Mouse (Mus musculus): ENCODE data around the gene AC109138.7.
"Not testable (repeated sequence)": the region's sequence is repeated elsewhere in the genome, so short reads cannot be mapped to it uniquely, and the experiment has no call there.

Gene AC109138.7

GRCm38 (mm10) chr19:4218784-4219183 is 4.6 kb downstream of the AC109138.7 start:
- no peak for DNase-seq

GRCm38 (mm10) chr19:4219943-4220342 is 5.8 kb downstream of the AC109138.7 start:
- DNase-seq = no peak

GRCm38 (mm10) chr19:4220416-4220815 is 6.3 kb downstream of the AC109138.7 start:
- DNase-seq = no peak

DNA sequence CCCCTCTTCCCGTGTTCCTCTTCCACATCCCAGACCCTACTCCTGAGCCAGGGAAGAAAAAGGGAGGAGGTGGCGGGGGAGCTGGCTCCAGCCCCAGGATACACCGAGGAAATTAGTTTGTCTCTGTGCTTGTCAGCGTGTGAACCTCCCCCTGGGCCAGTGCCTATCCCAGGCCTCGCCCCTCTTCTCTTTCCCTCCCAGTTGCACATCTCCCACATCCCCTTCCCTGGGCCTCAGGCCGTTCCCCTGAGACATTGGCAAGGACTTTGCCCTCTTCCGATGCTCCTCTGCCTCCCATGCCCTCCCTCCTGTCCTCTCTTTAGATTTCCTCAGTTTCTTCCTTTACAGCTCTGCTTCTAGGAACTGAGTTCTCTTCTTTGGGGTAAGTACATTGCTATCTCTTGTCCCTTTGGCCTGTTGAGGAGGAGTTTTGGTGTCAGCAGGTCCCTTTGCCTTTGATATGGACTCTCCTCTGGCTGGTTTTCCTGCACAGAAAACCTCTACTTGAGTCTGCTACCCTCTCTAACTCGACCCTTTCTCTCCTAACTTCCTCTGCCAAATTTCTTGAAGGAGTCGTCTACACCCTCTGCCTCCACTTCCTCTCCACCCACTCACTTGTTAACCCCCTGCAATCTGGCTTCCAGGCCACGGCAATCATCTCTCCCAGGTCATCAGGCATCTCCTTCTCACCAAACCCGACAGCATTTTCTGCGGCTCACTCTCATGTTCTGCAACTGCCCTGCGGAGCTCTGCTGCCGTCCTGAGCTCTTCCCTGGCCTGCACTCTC is 7.0 kb downstream of the AC109138.7 start:
- DNase-seq = peak; percentile 65

DNA sequence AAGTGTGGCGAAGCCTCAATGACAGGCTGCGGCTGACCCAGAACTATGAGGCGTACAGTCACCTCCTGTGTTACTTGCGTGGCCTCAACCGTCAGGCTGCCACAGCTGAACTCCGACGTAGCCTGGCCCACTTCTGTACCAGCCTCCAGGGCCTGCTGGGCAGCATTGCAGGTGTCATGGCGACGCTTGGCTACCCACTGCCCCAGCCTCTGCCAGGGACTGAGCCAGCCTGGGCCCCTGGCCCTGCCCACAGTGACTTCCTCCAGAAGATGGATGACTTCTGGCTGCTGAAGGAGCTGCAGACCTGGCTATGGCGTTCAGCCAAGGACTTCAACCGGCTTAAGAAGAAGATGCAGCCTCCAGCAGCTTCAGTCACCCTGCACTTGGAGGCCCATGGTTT is 8.0 kb downstream of the AC109138.7 start:
- peak; percentile 42 for DNase-seq

GRCm38 (mm10) chr19:4226779-4227178 is 12.6 kb downstream of the AC109138.7 start:
- DNase-seq = no peak

- DNase-seq = no peak
Observed at GRCm38 (mm10) chr19:4227446-4227845, 13.3 kb downstream of the AC109138.7 start.

DNA sequence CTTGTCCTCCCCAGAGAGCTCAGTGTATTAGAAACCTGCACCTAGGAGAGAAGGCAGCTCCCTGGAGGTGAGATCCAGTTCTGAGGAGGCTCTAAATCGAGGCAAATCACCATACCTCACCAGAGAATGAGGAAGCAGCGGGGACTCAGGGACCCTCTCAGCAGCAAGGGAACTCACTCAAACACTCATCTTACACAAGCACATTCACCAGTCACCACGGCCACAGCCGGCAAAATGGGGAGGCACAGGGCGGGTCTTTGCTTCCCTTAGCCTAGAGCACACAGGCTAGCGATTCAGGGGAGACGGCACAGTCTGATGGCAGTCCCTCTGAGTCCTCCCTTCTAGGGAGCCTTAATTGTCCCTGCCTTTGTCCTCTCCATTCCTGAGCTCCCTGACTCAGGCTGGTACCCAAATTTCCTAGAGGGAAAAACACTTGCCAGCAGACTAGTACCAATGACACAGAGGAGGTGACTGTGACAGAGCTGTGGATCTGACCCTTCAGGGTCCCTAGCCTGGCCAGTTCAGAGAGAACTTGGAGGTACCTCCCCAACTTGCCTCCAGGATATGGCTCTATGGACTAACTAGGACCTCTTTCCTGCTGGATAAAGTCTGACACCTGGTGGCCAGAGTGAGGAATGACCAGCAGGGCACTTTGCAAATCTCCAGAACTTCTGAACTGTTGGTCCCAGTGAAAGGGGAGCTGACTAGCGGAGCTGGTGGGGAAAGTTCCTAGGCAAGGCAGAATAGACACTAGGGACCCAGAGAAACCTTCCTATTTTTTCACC is 13.9 kb downstream of the AC109138.7 start:
- peak; percentile 86 for DNase-seq

DNA sequence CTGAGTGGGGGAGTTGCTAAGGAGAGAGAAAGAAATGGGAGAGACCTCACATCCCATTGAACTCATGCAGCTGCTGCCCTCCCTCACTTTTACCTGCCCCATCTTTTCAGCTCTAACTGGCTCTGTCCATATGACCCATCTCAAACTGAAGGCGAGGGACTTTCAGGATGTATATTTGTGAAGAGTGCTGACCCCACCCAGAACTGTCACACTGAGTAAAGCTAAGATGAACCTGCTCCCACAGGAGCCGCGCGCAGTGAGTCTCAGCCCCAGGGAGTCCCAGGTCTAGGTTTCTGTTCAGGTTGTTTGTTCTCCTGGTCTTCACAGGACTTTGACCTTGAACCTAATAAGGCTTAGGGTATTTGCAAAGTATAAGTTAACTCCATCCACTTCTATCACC is 14.7 kb downstream of the AC109138.7 start:
- DNase-seq = no peak

DNA sequence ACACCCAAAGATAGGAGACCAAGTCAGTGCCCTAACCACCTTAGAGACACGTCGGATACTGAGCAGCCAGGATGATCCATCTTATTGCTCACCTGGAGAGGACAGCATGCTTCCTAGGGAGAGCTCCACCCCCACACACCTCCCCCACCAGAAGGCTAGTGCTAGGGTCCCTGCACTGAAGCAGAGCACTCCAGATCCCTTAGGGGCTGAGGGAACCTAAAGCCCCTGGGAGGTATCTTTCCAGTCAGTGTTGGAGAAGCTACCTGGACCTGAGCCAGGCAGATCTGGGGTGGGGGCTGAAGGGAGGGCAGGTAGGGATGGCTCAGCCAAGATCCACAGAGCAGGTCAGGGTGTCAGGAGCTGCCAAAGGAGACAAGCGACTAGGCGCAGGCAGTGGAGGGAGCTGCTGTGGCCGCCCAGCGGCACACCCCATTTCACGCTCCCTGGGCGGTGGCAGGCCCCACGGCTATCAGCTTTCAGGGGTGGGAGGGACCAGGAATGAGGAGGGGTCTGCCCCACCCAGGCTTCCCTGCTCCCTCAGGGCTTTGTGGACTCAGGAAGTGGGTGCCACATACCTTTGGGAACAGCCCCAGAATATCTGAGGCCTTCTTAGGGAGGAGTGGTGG is 15.4 kb downstream of the AC109138.7 start:
- no peak for DNase-seq

GRCm38 (mm10) chr19:4230415-4230814 is 16.3 kb downstream of the AC109138.7 start:
- DNase-seq = peak; percentile 37

GRCm38 (mm10) chr19:4231253-4232185 is 17.4 kb downstream of the AC109138.7 start, which contains the start of gene Pold4:
Gene Pold4, plus strand, starts transcription at chr19:4231899.
- DNase-seq = peak; percentile 100

DNA sequence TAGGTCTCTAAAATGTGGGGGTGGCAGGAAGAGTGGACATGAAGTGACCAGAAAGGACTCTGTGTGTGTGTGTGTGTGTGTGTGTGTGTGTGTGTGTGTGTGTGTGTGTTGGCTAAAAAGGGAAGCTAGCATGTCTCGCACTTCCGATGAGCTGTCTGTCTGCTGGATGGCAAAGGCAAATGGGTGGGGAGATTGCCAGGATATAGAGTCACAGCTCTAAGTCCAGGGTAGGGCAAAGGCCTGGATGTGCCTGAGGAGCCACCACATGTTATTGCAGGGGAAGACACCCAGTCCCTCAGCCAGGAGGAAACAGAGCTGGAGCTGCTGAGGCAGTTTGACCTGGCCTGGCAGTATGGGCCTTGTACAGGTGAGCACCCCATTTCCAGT is 18.0 kb downstream of the AC109138.7 start:
- peak; percentile 85 for DNase-seq

DNA sequence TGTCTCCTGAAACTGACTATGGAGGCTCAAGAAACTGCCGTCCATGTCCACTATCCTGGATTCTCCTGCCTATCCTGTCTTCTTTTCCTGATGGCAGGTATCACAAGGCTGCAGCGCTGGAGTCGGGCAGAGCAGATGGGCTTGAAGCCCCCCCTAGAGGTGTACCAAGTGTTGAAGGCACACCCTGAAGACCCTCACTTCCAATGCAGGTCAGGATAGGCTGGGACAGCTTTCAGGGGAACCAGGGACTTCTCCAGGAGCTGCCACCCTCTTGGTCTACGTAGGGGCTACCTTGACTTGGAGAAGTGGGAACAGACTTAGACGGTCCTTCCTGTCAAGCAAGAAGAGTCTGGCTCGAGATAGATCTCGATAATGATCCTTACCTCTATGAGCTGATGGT is 18.5 kb downstream of the AC109138.7 start:
- no peak for DNase-seq

- no peak for DNase-seq
Observed at GRCm38 (mm10) chr19:4234548-4234947, 20.4 kb downstream of the AC109138.7 start.

DNA sequence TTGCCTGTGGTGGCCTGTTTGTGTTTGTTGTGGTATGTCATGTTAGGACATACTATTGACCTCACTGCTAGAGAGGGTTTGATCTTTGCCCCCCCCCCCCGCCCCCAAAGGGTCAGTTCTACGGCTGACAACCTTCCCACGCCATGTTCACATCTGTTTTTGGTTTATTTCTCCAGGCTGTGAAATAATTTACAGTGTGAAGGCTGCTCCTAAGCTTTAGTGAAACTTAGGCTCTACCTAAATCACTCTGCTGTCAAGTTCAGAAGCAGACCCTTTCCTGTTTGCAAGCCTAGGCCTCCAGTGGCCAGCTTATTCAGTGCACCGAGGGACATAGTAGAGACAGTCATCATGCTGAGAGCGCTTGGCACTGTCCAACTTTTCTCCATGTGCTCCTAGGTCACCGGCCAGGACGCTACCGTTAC is 26.1 kb downstream of the AC109138.7 start:
- DNase-seq = no peak

DNA sequence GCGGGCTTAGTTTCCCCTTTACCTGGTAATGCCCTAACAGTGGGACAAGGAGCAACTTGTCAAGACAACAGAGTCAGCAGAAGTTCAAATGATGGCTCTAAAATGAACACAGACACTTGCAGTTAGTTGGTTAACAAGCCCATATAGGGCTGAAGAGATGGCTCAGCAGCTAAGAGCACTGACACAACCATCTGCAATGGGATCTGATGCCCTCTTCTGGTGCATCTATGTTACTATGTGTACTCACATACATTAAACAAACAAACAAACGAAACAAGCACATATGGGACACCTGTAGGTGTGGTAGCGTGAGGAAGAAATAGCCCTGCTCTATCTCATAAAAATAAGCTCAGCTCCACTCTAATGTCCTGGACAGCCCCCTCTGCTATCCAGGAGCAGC is 28.3 kb downstream of the AC109138.7 start:
- DNase-seq = no peak

DNA sequence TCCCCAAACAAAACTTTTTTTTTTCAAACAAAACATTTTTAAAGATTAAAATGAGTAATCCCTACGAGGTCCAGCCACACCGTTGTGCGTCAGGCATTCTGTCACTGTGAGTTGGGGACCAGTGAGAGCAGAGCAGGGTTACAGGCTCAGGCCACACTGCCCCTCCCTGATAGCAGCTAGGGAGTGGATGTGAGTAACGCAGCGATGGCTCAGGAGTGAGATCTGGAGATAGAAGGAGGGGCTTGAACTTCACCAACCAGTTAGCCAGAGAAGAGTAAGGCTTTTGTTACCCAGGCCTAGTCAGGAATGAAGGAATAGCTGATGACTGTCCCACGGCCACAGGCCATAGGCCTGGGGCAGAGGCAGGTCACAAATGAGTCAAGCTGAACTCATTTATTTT is 30.6 kb downstream of the AC109138.7 start:
- DNase-seq = no peak

- DNase-seq = peak; percentile 32
Observed at GRCm38 (mm10) chr19:4247010-4247409, 32.9 kb downstream of the AC109138.7 start.

DNA sequence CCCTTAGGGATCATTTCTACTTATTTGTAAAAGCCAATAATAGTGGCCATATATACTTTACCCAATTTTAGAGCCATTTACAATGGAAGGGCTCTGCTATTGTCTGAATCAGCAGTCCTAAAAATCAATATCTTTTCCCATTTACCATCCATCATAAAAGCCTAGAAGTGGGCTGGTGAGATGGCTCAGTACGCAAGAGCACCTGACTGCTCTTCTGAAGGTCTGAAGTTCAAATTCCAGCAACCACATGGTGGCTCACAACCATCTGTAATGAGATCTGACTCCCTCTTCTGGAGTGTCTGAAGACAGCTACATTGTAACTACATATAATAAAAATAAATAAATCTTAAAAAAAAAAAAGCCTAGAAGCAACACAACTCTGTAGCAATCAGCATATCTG is 34.5 kb downstream of the AC109138.7 start:
- not testable (repeated sequence) for DNase-seq

DNA sequence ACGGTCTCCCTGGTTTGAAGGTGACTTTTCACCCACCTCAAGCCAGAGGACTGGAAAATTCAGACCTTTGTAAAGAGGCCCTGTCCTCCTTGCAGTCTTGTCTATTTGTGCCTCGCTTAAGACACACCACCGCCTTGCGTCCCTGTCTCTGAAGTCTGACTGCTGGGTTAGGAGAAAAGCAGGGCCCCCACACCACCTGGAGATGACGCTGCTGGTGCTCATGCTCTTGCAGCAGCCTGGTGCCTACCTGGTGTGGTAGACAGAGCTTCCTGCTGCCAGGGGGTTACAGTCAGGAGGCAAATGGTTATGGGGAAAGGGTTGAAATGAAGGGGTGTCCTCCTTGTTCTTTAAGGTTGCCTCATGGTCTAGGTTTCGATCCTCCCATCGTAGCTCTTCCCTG is 40.1 kb downstream of the AC109138.7 start:
- DNase-seq = no peak

DNA sequence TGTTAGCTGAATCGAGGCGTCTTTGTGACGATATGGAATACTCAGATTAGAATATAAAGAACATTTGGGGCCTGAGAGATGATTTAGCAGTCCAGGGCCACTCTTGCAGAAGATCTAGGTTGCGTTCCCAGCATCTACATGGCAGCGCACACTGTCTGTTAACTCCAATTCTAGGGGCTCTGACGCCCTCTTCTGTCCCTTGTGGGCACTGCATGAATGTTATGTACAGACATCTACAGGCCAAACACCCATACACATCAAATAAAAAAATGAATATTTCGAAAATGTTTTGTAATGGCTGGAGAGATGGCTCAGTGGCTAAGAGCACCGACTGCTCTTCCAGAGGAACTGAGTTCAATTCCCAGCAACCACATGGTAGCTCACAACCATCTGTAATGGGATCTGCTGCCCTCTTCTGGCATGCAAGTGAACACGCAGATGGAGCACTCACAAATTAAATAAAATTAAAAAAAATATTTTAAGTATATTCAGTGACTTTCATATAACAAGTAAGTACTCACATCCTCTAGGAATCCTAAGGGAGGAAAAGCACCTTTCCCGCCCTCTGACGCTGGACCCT is 41.5 kb downstream of the AC109138.7 start:
- DNase-seq = peak; percentile 21
